Mouse (Mus musculus) neural tube, embryonic 12.5 days (tissue): ENCODE measurements around the gene Pakap. TPM values are rescaled to one million over a fixed set of nuclear protein-coding genes. Genes with fewer than 3 reads are reported as not detected.

Experiments
- ATAC-seq: fragments of 200-750 bp; cut with Nextera tagmentation; 2 replicates; pipeline ENCODE4 v1.8.0; 2017; ENCODE audit warnings: low read depth, mild to moderate bottlenecking, moderate TSS enrichment, moderate library complexity; ENCODE audit not compliant: low FRiP score
- H3K27ac ChIP-seq: fragments of 300-500 bp; sonication (generic); 2 replicates; pipeline ENCODE4 v1.5.1; 2016
- H3K27me3 ChIP-seq: fragments of 300-500 bp; sonication (generic); replicated peaks from 2 replicates; pipeline ENCODE4 v1.6.1; 2016; ENCODE audit warnings: mild to moderate bottlenecking
- H3K36me3 ChIP-seq: fragments of 300-500 bp; sonication (generic); 2 replicates; pipeline ENCODE4 v1.6.1; 2016; ENCODE audit warnings: mild to moderate bottlenecking
- H3K4me1 ChIP-seq: fragments of 300-500 bp; sonication (generic); 2 replicates; pipeline ENCODE4 v1.6.1; 2016
- H3K4me2 ChIP-seq: fragments of 300-500 bp; sonication (generic); replicated peaks from 2 replicates; pipeline ENCODE4 v1.6.1; 2016; ENCODE audit warnings: mild to moderate bottlenecking
- H3K4me3 ChIP-seq: fragments of 300-500 bp; sonication (generic); 2 replicates; pipeline ENCODE4 v1.5.1; 2016
- H3K9ac ChIP-seq: fragments of 300-500 bp; sonication (generic); 2 replicates; pipeline ENCODE4 v1.6.1; 2016; ENCODE audit warnings: mild to moderate bottlenecking
- H3K9me3 ChIP-seq: fragments of 300-500 bp; sonication (generic); 2 replicates; pipeline ENCODE4 v1.6.1; 2016; ENCODE audit warnings: mild to moderate bottlenecking
- WGBS: fragments of 180-500 bp; shearing (Covaris S2); methylation state at CpG from one replicate; pipeline ENCODE4 v1.1.7; 2016; 5-methylcytosine and 5-hydroxymethylcytosine counted together
- polyA plus RNA-seq: library from polyadenylated mRNA; unstranded; fragments of >200 nt; fragmentation: Nextera tagmentation; extraction: Ambion mirVana; gene quantifications from 2 replicates; pipeline ENCODE4 v1.2.1, GENCODE M21; 2016

Gene Pakap
- polyA plus RNA-seq, 1 experiment from 2014 or later, result 16.7 TPM

DNA sequence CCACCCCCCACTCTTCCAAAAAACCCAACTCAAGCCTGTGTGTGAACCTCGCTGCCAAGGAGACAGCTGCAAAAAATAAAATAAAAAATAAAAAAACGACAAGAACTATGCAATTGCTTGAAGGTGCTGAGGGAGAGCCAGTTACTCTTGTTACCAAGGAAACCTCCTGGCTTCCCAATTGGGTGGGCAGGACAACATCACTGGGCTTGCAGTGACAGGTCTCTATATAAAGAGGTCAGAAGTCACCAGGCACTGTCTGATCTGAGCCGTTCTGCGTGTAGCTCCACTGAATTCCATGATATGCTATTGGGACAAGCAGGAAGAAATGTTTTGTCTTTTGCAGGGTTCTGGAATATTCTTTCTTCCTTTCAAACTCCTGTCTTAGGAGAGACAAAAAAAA lies 148.8 kb downstream of the Pakap start:
- Histone ChIP-seq H3K36me3 (no peaks in the 10 kb centered on the region), H3K9me3 (no peaks in the 10 kb centered on the region), H3K4me2 (no peak overlapping the region), H3K27ac (no peak overlapping the region), H3K4me1 (0 out of 2 replicates have a peak, but pooled peaks cover 3% of the 10 kb centered on the region), H3K27me3 (no peaks in the 10 kb centered on the region), H3K4me3 (no peak overlapping the region), H3K9ac (no peak overlapping the region)
- WGBS, result 34% methylated on average over 4 of the region's 4 CpGs
- ATAC-seq, result no peak

DNA sequence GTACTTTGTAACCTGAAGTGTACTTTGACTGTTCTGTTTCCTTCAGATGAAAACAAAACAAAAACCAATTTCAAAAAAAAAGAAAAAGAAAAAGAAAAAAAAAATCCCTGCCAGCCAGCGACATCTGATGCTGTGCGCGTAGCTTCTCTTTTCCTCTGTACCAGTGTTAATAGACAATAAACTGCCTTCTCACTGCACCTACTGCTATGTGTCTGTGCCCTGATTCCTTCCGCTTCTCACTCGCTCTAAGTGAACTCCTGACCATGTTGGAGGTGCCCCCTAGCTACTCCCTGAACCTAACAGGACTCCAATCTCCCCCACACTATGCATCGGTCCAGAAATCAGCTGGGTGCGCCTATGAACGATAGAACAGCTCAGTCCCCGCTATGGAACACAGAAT lies 149.4 kb downstream of the Pakap start, which contains the start of gene Akap2:
Gene Akap2 (plus strand): TSS at position 304 of the 400 bp plus-strand sequence.
- ATAC-seq, result no peak
- Histone ChIP-seq H3K36me3 (no peaks in the 10 kb centered on the region), H3K27me3 (no peaks in the 10 kb centered on the region), H3K4me3 (no peak within 1 kb of the TSS), H3K4me1 (0 out of 2 replicates have a peak, but pooled peaks cover 3% of the 10 kb centered on the region), H3K9ac (no peak within 1 kb of the TSS), H3K27ac (no peak within 1 kb of the TSS), H3K4me2 (no peak within 1 kb of the TSS), H3K9me3 (no peaks in the 10 kb centered on the region)
- whole genome bisulfite sequencing, result 86% methylated on average over 9 of the region's 9 CpGs

DNA sequence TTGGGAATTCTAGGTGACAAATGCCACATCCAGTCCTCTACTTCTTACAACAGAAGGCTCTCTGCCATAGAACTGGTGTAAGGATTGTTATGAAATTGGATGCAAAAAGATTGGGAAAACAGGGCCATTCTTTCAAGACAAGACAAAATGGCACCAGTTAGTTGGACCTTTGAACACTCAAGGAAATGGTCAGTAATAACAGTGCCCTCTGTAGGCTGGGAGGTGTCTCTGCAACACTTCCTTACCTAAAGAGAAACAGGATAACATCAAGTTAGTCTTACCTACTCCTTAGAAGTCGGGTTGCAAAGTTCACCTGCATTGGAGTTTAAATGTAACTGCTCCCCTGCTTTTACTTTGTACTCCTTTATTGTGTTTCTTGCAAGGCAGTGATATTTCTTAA lies 151.4 kb downstream of the Pakap start:
- no peak overlapping the region for H3K4me3 ChIP-seq
- H3K27me3 ChIP-seq, result no peaks in the 10 kb centered on the region
- H3K9ac ChIP-seq, result no peak overlapping the region
- no peak for ATAC-seq
- no peak overlapping the region for H3K27ac ChIP-seq
- H3K4me1 ChIP-seq, result 0 out of 2 replicates have a peak, but pooled peaks cover 3% of the 10 kb centered on the region
- 93% methylated on average over 1 of the region's 1 CpGs for WGBS
- H3K9me3 ChIP-seq, result no peaks in the 10 kb centered on the region
- H3K36me3 ChIP-seq, result no peaks in the 10 kb centered on the region
- no peak overlapping the region for H3K4me2 ChIP-seq

DNA sequence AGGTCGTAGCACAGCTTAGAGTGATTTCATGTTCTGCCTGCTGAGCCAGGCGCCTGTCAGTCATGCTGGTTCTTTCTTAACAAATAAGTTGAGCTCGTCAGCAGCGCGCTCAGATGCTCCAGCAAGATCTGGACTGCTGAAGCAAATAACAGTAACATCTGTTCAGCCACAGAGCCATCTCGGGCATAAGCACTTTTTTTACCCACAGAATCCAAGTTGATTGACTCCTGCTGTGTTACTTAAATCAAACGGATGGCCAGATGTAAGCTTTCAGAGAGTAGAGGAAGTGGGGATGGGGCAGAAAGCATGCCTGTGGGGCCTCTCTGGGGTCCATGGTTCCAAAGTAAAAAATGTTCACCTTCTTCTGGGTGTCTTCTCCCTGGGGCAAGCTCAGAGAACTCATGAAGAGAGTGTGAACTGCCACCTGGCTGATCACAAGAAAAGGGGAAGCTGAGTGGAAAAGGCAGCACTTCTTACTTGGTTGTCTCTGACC lies 152.9 kb downstream of the Pakap start:
- Histone ChIP-seq H3K27ac (no peak overlapping the region), H3K4me1 (0 out of 2 replicates have a peak, but pooled peaks cover 3% of the 10 kb centered on the region), H3K9me3 (no peaks in the 10 kb centered on the region), H3K9ac (no peak overlapping the region), H3K27me3 (no peaks in the 10 kb centered on the region), H3K4me3 (no peak overlapping the region), H3K36me3 (no peaks in the 10 kb centered on the region), H3K4me2 (no peak overlapping the region)
- ATAC-seq, result no peak
- 51% methylated on average over 7 of the region's 7 CpGs for WGBS

DNA sequence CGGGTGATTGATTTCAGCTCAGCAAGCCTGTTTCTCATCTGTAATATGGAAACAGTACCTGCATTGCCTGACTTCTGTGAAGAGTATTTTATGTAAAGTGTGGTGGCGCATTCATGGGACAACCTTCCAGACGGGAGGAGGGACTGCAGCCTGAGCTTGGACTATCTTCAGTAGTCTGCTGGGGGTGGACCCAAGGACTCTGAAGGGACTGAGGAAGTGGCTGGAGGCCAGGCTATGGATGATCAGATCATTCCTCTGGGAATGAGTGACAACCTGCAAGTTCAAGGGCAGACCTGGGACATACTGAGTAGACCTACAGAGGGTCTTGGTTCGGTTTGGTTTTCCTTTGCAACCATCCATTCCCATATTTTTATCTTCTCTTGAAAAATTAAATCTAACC lies 154.3 kb downstream of the Pakap start:
- Histone ChIP-seq H3K36me3 (no peaks in the 10 kb centered on the region), H3K4me2 (no peak overlapping the region), H3K27ac (no peak overlapping the region), H3K9ac (no peak overlapping the region), H3K4me1 (no peaks in the 10 kb centered on the region), H3K4me3 (no peak overlapping the region), H3K27me3 (no peaks in the 10 kb centered on the region), H3K9me3 (no peaks in the 10 kb centered on the region)
- WGBS, result 86% methylated on average over 4 of the region's 4 CpGs
- ATAC-seq, result no peak

DNA sequence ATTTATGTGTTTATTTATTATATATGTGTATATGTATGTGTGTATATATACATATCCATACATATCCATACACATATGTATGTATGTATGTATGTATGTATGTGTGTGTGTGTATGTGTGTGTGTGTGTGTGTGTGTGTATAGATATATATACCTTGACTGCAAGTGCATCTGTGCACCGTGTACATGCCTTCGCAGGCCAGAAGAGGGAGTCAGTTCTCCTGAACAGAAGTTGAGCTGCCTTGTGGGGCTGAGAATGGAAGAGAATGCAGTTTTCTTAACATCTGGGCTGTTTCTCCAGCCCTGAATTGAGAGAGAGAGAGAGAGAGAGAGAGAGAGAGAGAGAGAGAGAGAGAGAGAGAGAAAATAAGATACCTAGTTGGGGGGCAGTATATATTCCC lies 155.7 kb downstream of the Pakap start:
- H3K4me1 ChIP-seq, result no peaks in the 10 kb centered on the region
- no peaks in the 10 kb centered on the region for H3K36me3 ChIP-seq
- no peak overlapping the region for H3K27ac ChIP-seq
- no peaks in the 10 kb centered on the region for H3K9me3 ChIP-seq
- H3K27me3 ChIP-seq, result no peaks in the 10 kb centered on the region
- ATAC-seq, result no peak
- H3K4me3 ChIP-seq, result no peak overlapping the region
- no peak overlapping the region for H3K9ac ChIP-seq
- 63% methylated on average over 2 of the region's 2 CpGs for WGBS
- no peak overlapping the region for H3K4me2 ChIP-seq

DNA sequence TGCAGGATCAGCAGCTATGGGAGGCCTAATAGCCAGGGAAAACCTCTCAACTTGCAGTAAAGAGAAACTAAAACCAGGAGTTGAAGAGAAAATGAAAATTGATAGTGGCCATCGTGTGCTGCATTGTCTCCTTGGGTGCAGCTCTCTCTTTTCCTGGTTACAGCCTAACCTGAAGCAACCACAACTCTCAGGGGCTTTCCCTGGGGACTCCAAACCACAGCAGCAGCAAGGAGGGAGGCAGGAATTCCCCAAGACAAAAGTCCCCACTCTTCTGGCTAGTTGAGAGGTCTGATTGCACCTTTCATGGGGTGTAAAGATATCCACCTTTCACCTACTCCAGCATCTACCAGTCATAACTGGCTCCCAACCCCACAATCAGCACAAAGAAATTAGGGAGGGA lies 157.6 kb downstream of the Pakap start:
- Histone ChIP-seq H3K27ac (no peak overlapping the region), H3K36me3 (no peaks in the 10 kb centered on the region), H3K9me3 (no peaks in the 10 kb centered on the region), H3K9ac (no peak overlapping the region), H3K4me2 (no peak overlapping the region), H3K4me1 (no peaks in the 10 kb centered on the region), H3K27me3 (no peaks in the 10 kb centered on the region), H3K4me3 (no peak overlapping the region)
- WGBS, result 90% methylated on average over 1 of the region's 1 CpGs
- ATAC-seq, result no peak

DNA sequence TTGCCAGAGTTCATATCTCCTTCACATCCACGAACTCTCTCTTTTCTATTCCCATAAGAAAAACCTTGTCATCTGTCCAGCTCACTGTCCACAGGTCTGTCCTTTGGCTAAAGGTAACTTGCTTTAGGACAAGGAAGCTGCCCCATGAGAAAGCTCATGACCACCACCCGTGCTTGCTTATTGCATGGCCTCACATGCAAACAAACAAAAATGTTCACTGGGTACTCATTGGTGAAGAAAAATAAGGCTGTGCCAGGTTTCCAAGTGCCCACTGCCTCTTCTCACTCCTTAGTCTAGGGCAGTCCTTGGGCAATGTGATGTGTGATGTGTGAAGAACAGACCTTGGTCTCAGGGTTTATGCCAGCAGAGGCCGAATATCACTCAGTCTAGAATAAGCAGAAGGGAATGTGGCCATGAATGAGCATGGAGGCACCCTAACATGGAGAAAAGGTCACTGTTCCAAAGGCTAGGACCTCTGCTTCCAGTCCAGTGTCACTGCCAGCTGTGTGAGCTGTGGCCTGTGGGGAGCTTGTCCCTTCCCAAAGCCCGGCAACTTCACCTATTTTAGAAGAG lies 160.7 kb downstream of the Pakap start:
- Histone ChIP-seq H3K4me2 (no peak overlapping the region), H3K4me3 (no peak overlapping the region), H3K9ac (no peak overlapping the region), H3K4me1 (no peaks in the 10 kb centered on the region), H3K27ac (no peak overlapping the region), H3K36me3 (no peaks in the 10 kb centered on the region), H3K27me3 (no peaks in the 10 kb centered on the region), H3K9me3 (no peaks in the 10 kb centered on the region)
- WGBS, result 85% methylated on average over 4 of the region's 4 CpGs
- no peak for ATAC-seq

DNA sequence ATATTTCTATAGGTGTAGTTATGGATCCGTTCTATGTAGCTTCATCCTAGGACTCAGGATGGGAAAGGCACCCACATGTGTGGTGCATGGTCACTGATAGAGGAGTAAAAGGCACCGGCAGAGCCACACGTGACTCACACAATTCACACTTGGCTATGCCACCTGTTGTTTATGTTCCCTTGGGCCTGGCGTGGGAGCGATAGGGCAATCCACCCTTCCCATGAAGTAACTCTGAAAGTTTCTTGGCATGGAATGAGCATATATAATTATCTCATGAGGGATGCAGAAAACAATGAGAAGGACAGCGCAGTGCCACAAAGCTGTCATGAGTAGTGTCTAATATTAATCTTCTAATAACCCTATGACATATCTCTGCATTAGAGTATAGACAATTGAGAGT lies 162.1 kb downstream of the Pakap start:
- whole genome bisulfite sequencing, result 90% methylated on average over 6 of the region's 6 CpGs
- Histone ChIP-seq H3K9me3 (no peaks in the 10 kb centered on the region), H3K9ac (no peak overlapping the region), H3K36me3 (no peaks in the 10 kb centered on the region), H3K4me2 (no peak overlapping the region), H3K4me1 (no peaks in the 10 kb centered on the region), H3K27me3 (no peaks in the 10 kb centered on the region), H3K4me3 (no peak overlapping the region), H3K27ac (no peak overlapping the region)
- no peak for ATAC-seq

DNA sequence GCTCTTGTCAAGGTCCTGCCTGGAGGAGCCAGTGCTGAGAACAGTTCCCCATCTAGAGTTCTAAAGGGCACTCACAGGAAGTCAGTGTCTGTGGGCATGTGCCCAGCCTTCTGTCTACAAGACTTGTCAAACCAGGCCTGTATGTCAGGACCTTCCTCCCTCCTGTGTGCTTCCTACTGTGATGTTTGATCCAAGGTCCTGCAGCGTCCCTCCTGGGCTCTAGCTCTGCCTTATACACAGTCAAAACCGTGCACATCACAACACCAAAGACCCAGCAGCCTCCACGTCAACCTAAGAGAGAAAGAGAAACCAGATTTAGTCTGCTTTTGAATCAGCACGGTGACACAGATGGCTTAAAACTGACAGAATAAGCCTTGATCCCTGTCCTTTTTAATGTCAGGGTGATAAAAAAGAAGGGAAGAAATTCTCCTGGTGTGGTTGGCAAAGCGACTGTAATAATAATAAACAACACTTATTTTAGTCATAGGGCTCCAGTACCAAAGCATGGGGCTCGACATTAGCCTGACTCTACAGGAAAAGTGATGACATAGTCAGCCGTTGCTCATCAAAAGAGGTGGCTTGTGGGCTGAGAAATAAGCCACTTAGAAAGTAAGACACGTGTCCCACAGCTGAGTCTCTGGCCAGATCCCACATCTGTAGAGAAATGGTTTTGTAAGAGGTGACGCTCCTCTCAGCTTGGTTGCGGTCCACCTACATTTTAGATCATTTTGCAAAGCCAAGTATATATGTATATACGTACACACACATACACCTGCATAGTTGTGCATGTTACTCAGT lies 163.0 kb downstream of the Pakap start:
- 85% methylated on average over 11 of the region's 11 CpGs for WGBS
- no peaks in the 10 kb centered on the region for H3K4me1 ChIP-seq
- H3K9me3 ChIP-seq, result no peaks in the 10 kb centered on the region
- H3K9ac ChIP-seq, result no peak overlapping the region
- ATAC-seq, result no peak
- no peak overlapping the region for H3K4me3 ChIP-seq
- H3K27me3 ChIP-seq, result no peaks in the 10 kb centered on the region
- no peak overlapping the region for H3K27ac ChIP-seq
- no peak overlapping the region for H3K4me2 ChIP-seq
- no peaks in the 10 kb centered on the region for H3K36me3 ChIP-seq

DNA sequence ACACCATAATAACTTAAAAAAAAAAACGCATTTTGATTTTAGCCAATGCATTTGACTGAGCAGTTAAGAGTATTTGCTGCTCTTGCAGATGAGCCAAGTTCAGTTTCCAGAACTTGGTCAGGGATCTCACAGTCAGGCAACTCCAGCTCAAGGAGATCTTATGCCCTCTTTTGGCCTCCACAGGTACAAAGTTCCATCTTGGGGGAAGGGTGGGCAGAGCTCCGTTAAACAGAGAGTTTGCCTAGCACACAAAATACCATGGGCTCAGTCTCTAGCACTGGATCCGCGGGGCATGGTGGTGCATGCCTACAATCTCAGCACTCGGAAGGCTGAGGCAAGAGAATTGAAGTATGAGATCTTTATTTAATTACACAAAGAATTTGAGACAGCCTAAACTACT lies 164.4 kb downstream of the Pakap start:
- WGBS, result 87% methylated on average over 5 of the region's 5 CpGs
- Histone ChIP-seq H3K4me1 (no peaks in the 10 kb centered on the region), H3K9ac (no peak overlapping the region), H3K4me2 (no peak overlapping the region), H3K36me3 (no peaks in the 10 kb centered on the region), H3K27ac (no peak overlapping the region), H3K27me3 (no peaks in the 10 kb centered on the region), H3K9me3 (no peaks in the 10 kb centered on the region), H3K4me3 (no peak overlapping the region)
- ATAC-seq, result no peak

DNA sequence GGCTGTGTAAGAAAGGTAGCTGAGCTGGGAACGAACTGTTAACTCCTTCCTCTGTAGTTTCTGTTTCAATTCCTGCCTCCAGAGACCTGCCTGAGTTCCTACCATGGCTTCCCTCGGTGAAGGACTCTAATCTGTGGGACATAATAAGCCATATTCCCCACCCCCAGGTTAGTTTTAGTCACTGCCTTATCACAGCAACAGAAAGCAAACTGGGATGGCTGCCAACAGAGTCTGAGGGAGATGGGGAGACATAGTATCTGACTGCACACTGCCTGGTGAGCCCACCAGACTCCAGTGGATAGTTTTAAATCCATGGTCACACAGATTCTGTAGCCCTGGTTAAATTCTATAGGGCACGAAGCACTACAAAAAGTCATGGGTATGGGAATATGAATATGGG lies 165.5 kb downstream of the Pakap start:
- Histone ChIP-seq H3K36me3 (no peaks in the 10 kb centered on the region), H3K27ac (no peak overlapping the region), H3K4me3 (no peak overlapping the region), H3K9me3 (no peaks in the 10 kb centered on the region), H3K9ac (no peak overlapping the region), H3K4me1 (no peaks in the 10 kb centered on the region), H3K4me2 (no peak overlapping the region), H3K27me3 (no peaks in the 10 kb centered on the region)
- WGBS, result 72% methylated on average over 3 of the region's 3 CpGs
- ATAC-seq, result no peak

DNA sequence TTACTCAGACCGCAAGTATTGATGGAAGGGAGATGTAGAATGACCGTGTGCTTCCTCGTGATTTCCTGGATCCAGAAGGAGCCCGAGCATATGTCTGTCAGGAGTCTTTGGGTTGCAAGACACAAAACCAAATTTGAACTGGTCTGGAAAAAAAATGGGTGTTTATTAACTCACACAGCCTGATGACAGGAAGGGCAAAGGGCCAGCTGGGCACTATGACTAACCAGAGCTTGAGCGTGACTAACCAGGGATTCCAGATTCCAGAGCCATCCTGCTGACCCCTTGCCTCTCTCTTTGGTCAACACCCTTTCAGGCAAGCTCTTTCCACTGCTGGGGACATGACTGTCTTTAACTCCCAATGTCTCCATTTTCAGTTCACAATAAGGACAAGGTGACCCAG lies 167.4 kb downstream of the Pakap start:
- H3K4me1 ChIP-seq, result peaks cover 5% of the 10 kb centered on the region; the same call in 1 of the 2 replicates
- ATAC-seq, result no peak
- H3K27me3 ChIP-seq, result no peaks in the 10 kb centered on the region
- no peak overlapping the region for H3K4me2 ChIP-seq
- no peak overlapping the region for H3K27ac ChIP-seq
- no peaks in the 10 kb centered on the region for H3K9me3 ChIP-seq
- 86% methylated on average over 5 of the region's 5 CpGs for WGBS
- no peak overlapping the region for H3K9ac ChIP-seq
- H3K4me3 ChIP-seq, result no peak overlapping the region
- H3K36me3 ChIP-seq, result no peaks in the 10 kb centered on the region
